Mouse (Mus musculus) right cerebral cortex, postnatal 4 days (tissue): ENCODE measurements at regions not wholly inside any gene's neighbourhood (a gene's known extent, or its start where the extent isn't known, plus 50 kb on each side); places are given as distances from the start of the nearest gene placed in this dataset.
A peak's percentile ranks its signal among the peaks of the same experiment; 100 is the strongest.

Source experiments
- DNase-seq: peaks from one replicate; pipeline ENCODE4 v3.0.0-alpha.2; 2022

DNA sequence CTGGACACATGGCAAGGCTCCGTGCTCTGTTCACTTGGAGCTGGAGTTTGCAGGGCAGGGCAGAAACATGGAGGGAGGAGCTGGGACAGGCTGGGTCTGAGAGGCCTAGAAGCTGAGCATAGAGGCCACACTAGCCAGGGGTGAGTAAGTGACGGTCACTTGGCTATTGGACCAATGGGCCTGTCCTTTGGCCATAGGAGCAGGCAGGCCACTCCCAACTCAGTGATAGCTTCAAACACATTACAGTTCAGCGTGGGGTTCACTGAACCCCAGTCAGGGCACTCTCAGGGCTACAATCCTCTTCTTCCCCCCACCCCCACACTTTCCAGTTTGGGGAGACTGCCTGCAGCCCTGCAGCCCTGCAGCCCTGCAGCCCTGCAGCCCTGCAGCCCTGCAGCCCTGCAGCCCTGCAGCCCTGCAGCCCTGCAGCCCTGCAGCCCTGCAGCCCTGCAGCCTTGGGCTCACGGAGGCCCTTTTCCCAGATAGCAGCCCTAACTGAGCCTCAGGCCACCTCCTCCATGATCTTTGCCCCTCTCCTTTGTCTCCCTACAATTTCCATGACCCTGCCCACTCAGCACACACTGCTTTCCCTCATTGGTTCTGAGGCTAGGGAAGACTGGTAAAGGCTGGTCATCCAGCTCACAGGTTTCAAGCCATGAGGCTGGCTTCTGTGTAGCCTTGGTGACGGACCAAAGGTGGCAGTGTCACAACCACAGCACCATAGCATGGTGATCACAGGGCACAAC, 285.3 kb downstream of the Cdh26 start:
- DNase-seq, result no peak

GRCm38 (mm10) chr2:178718048-178718447, 287.7 kb downstream of the Cdh26 start:
- DNase-seq, result no peak

- DNase-seq, result no peak
Observed at GRCm38 (mm10) chr2:178723455-178723854, 293.1 kb downstream of the Cdh26 start.

DNA sequence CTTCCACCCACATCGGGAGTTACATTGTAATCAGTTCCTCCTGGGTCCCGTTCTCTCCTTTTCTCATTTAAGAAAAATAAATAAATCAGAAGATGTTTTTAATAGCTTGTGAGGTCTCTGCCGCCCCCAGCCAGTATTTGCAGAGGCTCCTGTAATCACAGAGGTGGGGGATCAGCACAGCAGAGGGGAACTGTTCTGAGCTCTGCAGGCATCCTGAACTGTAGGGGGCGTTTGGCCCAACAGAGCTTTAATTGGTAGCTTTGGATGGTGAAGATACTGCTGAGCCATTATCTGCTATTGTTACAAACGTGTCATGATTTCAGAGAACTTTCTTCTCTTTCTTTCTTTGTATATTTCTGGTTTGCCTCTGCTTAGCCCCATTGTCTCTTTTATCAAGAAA, 293.9 kb downstream of the Cdh26 start:
- no peak for DNase-seq

- no peak for DNase-seq
Observed at GRCm38 (mm10) chr2:178727930-178728793, 297.8 kb downstream of the Cdh26 start.

- no peak for DNase-seq
Observed at GRCm38 (mm10) chr2:178728794-178729120, 298.4 kb downstream of the Cdh26 start.

DNA sequence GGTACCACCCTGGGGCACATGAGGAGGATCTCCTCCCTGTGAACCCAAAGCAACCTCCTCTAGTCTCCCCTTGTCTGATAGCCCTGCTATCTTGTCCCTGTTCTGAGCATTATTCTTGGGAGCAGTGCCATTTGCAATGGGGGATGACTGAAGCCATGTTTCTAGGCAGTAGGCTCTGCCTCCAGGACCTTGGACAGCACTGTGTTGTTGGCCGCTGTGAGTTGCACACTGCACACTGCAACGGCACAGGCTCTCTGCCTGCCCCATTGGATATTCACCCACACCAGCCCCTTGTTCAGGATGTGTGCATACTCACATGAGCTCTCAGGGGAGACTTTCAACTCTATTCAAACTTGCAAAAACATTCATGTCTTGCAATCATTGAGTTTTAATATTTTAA, 304.8 kb downstream of the Cdh26 start:
- DNase-seq, result no peak

GRCm38 (mm10) chr2:178744617-178745016, 314.3 kb downstream of the Cdh26 start:
- no peak for DNase-seq

GRCm38 (mm10) chr2:178745296-178746015, 315.1 kb downstream of the Cdh26 start:
- no peak for DNase-seq

DNA sequence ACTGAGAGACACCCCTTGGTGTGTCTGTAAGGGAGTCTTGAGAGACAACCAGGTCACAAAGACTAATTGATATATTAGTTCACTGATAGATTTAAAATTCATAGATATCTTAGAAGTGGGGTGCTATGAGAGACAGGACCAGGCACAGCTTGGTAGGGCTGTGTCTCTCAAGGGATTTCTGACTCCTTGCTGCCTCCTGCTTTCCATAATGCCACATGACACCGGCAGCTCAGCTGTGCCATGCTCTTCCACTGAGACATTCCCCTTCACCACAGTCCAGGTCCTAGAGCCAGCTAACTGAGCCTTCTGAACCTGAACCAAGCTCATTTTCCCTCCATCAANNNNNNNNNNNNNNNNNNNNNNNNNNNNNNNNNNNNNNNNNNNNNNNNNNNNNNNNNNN, 320.9 kb downstream of the Cdh26 start:
- DNase-seq, result no peak

DNA sequence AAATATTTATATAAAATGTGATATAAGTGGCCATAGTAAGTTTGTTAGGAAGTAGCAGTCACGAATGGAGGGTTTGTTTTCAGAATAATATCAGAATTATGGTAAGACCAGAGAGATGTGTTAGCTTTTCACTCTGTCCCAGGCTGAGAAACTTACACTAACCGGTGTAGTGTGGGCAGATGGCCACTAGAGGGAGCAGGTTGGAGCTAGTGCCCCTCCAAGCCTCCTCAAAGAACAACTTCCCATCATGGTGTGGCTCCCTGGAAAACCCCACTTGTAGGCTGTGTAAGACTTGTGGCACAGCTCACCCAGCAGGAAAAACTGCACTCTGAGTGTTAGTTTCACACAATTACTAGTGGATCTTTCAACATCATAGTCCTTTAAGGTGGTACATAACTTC, 328.0 kb downstream of the Cdh26 start:
- peak; percentile 83 for DNase-seq

- no peak for DNase-seq
Observed at GRCm38 (mm10) chr2:178768526-178768925, 338.2 kb downstream of the Cdh26 start.

DNA sequence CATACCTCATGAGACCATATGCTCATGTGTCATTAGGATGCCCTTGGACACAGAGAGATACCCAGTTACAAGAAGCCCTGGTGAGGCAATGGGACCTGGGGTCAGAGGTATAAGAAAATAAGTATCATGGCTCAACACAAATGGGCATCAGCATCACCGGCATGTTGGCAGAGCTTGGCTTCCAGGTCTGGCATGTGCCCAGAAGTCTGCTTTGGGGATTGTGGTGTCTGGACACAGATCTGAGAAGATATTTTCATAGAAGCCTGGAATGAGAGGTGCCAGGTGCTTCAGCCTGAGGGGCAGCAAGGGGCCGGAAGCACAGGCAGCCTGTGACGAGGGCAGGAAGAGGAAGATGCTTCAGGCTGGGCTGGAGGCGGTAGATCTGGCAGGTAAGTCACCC, 338.7 kb downstream of the Cdh26 start:
- no peak for DNase-seq

DNA sequence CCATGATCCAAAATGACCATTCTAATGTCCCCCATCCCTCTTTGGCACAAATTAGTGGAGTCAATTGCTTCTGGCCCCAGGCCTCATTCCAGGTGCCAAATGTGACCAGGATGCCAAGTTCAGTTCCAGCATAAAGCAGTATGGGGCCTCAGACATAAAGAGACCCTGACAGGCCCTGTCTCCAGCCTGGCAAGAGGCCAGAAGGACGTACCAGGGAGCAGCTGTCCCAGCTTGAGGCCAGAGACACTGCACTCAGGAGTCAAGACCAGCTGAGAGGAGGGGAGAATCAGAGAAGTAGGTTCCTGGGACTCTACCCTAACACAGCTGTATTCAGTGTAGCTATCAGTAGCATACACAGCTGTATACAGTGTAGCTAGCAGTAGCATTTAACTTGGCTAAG, 341.1 kb downstream of the Cdh26 start:
- peak; percentile 22 for DNase-seq

- DNase-seq, result no peak
Observed at GRCm38 (mm10) chr2:178771881-178772280, 341.6 kb downstream of the Cdh26 start.

- no peak for DNase-seq
Observed at GRCm38 (mm10) chr2:178784822-178785589, 354.7 kb downstream of the Cdh26 start.

DNA sequence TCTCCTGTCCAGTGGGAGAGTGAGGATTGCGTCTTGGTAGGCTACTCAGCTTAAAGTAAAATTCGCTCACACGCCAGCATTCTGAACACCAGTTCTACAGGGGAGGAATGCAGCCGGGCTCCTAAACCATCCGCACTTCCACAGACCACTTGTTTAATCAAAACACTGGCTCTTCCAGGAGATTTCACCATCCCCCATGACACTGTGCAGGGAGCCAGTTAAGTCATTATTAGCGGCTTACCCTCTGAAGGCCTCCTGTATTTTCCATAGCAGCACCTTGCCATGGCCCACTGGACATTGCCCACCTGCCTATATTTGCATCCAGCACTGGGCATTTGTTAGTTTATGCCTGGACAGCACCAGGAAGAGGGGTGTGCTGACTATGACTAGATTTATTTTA, 355.5 kb downstream of the Cdh26 start:
- no peak for DNase-seq

DNA sequence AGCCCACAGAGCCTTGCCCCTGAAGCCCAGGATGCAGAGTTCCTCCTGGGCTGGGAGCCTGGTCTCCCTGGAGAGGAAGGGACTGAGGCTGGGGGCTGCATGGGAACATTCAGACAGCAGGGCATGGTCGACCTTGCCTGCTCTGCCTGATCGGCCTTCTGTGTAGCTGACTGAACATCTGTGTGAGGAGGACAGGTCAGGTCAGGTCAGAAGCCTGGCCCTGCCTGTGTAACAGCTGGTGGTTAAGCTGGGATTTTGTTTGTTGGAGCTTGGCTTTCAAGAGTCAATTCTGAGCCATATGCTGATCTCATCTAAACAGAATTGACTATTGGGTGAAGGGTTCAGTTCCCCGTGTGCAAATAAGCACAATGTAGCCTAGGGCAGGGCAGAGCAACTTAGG, 365.5 kb downstream of the Cdh26 start:
- no peak for DNase-seq

DNA sequence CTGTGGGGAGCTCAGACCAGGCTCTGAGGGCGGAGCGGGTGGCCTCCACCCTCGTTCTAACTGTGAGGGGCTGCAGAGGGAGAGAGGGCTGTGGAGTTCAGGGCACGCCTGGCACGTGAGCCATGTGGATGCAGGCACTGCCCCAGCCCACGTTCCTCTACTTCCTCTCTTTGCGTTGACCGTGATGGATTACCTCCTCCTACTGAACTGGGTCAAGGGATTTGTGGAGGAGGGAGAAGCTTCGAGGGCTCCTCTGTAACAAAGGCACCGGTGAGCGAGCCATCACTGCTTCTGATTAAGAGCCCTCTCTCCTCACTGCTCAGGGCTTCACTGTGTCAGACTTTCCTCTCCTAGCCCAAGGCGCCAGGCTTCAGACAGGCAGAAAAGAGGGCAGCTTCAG, 371.1 kb downstream of the Cdh26 start:
- DNase-seq, result no peak

DNA sequence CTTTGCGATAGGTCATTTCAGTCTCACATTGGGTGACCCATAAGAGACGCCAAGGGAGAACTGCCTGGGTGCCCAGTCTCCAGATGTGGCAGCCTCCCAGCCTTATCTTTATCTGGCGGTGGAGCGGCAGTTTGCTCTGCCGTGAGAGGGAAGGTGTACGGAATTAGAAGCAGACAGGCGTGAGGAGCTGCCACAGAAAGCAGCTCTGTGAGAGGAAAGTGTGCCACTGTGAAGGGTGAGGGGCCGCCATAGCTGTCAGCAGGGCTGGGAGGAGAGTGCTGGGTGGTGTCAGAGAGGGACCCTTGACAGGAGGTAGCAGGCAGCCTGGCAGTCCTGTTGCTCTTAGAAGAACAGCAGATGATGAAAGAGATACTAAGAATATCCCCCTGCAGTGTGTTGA, 375.0 kb downstream of the Cdh26 start:
- DNase-seq, result no peak

GRCm38 (mm10) chr2:178821552-178821951, 391.2 kb downstream of the Cdh26 start:
- no peak for DNase-seq

DNA sequence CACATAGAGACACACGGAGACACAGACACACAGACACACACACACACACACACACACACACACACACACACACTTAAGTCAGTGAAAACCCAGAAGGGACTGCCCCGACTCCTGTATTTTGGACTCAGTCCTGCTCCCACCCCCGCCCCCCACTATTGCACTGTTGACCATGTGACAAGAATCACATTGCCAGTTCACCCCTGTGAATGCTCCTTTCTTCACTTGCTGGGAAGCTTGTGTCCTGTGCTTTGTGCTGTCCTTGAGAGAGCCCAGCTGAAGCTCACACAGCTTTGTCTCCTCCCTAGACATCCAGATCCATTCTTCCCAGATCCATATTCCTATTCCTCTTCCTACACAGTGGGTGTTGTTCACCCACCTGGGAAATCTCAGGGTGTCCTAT, 400.0 kb downstream of the Cdh26 start:
- DNase-seq, result no peak

DNA sequence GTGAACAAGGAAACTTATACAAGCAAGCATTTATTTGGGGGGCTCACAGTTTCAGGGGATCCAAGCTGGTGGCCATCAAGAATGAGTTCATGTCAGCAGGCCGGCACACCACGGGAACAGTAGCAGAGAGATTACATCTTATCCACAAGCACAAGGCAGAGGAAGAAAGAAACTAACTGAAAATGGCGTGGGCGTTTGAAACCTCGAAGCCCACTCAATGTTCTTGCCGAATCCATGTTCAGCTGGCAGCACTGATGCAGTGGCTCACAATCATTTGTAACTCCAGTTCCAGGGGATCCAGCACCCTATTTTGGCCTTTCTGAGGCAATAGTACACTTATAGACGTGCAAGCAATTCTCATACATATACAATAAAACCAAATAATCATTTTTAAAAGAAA, 404.7 kb downstream of the Cdh26 start:
- DNase-seq, result no peak
